Mouse (Mus musculus) lung, embryonic 16.5 days (tissue): ENCODE measurements around the gene Olfr1016. TPM values are rescaled to one million over a fixed set of nuclear protein-coding genes. Genes with fewer than 3 reads are reported as not detected.

Source experiments
- ATAC-seq: fragments of 200-750 bp; cut with Nextera tagmentation; 2 replicates; pipeline ENCODE4 v1.8.0; 2017; ENCODE audit warnings: low read depth, mild to moderate bottlenecking, moderate library complexity
- H3K27ac ChIP-seq: fragments of 300-500 bp; sonication (generic); 2 replicates; pipeline ENCODE4 v1.5.1; 2014; ENCODE audit warnings: mild to moderate bottlenecking, control low read depth, low read length
- H3K27me3 ChIP-seq: fragments of 300-500 bp; sonication (generic); 2 replicates; pipeline ENCODE4 v1.6.1; 2014; ENCODE audit warnings: low read depth, low read length, mixed read lengths; ENCODE audit not compliant: control insufficient read depth, insufficient read depth
- H3K36me3 ChIP-seq: fragments of 300-500 bp; sonication (generic); 2 replicates; pipeline ENCODE4 v1.6.1; 2014; ENCODE audit warnings: low read length; ENCODE audit not compliant: control insufficient read depth, insufficient read depth
- H3K4me1 ChIP-seq: fragments of 300-500 bp; sonication (generic); replicated peaks from 2 replicates; pipeline ENCODE4 v1.6.1; 2014; ENCODE audit warnings: low read length, mixed read lengths; ENCODE audit not compliant: control insufficient read depth, insufficient read depth
- H3K4me2 ChIP-seq: fragments of 300-500 bp; sonication (generic); 2 replicates; pipeline ENCODE4 v1.6.1; 2014; ENCODE audit warnings: low read depth, low read length, control low read depth
- H3K4me3 ChIP-seq: fragments of 300-500 bp; sonication (generic); 2 replicates; pipeline ENCODE4 v1.5.1; 2014; ENCODE audit warnings: mild to moderate bottlenecking, low read length, control low read depth
- H3K9ac ChIP-seq: fragments of 300-500 bp; sonication (generic); 2 replicates; pipeline ENCODE4 v1.6.1; 2014; ENCODE audit warnings: low read length, control low read depth
- H3K9me3 ChIP-seq: fragments of 300-500 bp; sonication (generic); 2 replicates; pipeline ENCODE4 v1.6.1; 2016; ENCODE audit warnings: low read length; ENCODE audit not compliant: control insufficient read depth
- WGBS: fragments of 180-500 bp; shearing (Covaris S2); extraction: QIAGEN DNeasy Blood & Tissue Kit; methylation state at CpG from one replicate; pipeline ENCODE4 v1.1.7; 2014; 5-methylcytosine and 5-hydroxymethylcytosine counted together
- polyA plus RNA-seq: library from polyadenylated mRNA; unstranded; fragments of >200 nt; fragmentation: Nextera tagmentation; extraction: Ambion mirVana; gene quantifications from 2 replicates; pipeline ENCODE4 v1.2.1, GENCODE M21; 2015

The Olfr1016 gene
- polyA plus RNA-seq, 1 experiment from 2014 or later: not detected

DNA sequence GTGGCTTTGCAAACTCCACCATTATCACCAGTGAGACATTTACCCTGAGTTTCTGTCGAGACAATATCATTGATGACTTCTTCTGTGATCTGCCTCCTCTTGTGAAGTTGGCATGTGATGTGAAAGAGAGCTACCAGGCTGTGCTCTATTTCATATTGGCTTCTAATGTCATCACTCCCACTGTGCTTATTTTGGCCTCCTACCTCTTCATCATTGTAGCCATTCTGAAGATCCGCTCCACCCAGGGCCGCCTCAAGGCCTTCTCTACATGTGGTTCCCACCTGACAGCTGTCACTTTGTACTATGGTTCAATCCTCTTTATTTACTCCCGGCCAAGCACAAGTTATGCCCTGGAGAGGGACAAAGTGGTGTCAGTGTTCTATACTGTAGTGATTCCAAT lies 48.5 kb downstream of the Olfr1016 start:
- 76% methylated on average over 4 of the region's 4 CpGs for WGBS

More for the DNA sequence above, 48.5 kb downstream of the Olfr1016 start:
- H3K9ac ChIP-seq: no peak overlapping the region
- H3K4me3 ChIP-seq: no peak overlapping the region
- no peaks in the 10 kb centered on the region for H3K9me3 ChIP-seq
- no peak overlapping the region for H3K27ac ChIP-seq
- no peaks in the 10 kb centered on the region for H3K4me1 ChIP-seq
- H3K27me3 ChIP-seq: no peaks in the 10 kb centered on the region
- ATAC-seq: no peak
- no peaks in the 10 kb centered on the region for H3K36me3 ChIP-seq
- no peak overlapping the region for H3K4me2 ChIP-seq

Other genes with a start within 250 kb of the Olfr1016 start
- gene Olfr996, start 223.3 kb downstream of the Olfr1016 start, polyA plus RNA-seq: not detected in 2 replicates
- gene Olfr998, start 213.6 kb downstream of the Olfr1016 start, polyA plus RNA-seq: not detected in 2 replicates
- gene Olfr1000, start 190.6 kb downstream of the Olfr1016 start, polyA plus RNA-seq: not detected in 2 replicates
- not detected in 2 replicates for gene Olfr1002, start 151.8 kb downstream of the Olfr1016 start, polyA plus RNA-seq
- not detected in 2 replicates for gene Olfr154, start 138.1 kb downstream of the Olfr1016 start, polyA plus RNA-seq
- gene Olfr1006, start 123.8 kb downstream of the Olfr1016 start, polyA plus RNA-seq: not detected in 2 replicates
- not detected in 2 replicates for gene Olfr1008, start 113.1 kb downstream of the Olfr1016 start, polyA plus RNA-seq
- not detected in 2 replicates for gene Olfr1009, start 87.1 kb downstream of the Olfr1016 start, polyA plus RNA-seq
- not detected in 2 replicates for gene Olfr1012, start 39.8 kb downstream of the Olfr1016 start, polyA plus RNA-seq
- gene Olfr1013, start 35.4 kb downstream of the Olfr1016 start, polyA plus RNA-seq: not detected in 2 replicates
- not detected in 2 replicates for gene Olfr1014, start 29.8 kb downstream of the Olfr1016 start, polyA plus RNA-seq
- not detected in 2 replicates for gene Olfr1015, start 20.5 kb downstream of the Olfr1016 start, polyA plus RNA-seq
- gene Olfr1018, start 15.9 kb upstream of the Olfr1016 start, polyA plus RNA-seq: not detected in 2 replicates
- gene Olfr1019, start 42.9 kb upstream of the Olfr1016 start, polyA plus RNA-seq: not detected in 2 replicates
- gene Olfr1020, start 44.5 kb upstream of the Olfr1016 start, polyA plus RNA-seq: not detected in 2 replicates
- not detected in 2 replicates for gene Olfr1022, start 66.0 kb upstream of the Olfr1016 start, polyA plus RNA-seq
- not detected in 2 replicates for gene Olfr1023, start 83.1 kb upstream of the Olfr1016 start, polyA plus RNA-seq
- gene Olfr1024, start 102.5 kb upstream of the Olfr1016 start, polyA plus RNA-seq: not detected in 2 replicates
- gene Olfr1025-ps1, start 112.6 kb upstream of the Olfr1016 start, polyA plus RNA-seq: not detected in 2 replicates
- gene Olfr1026, start 119.0 kb upstream of the Olfr1016 start, polyA plus RNA-seq: not detected in 2 replicates
- gene Olfr1028, start 147.9 kb upstream of the Olfr1016 start, polyA plus RNA-seq: not detected in 2 replicates
- not detected in 2 replicates for gene Olfr1029, start 171.4 kb upstream of the Olfr1016 start, polyA plus RNA-seq
- gene Olfr1030, start 176.7 kb upstream of the Olfr1016 start, polyA plus RNA-seq: not detected in 2 replicates
- not detected in 2 replicates for gene Olfr1031, start 187.8 kb upstream of the Olfr1016 start, polyA plus RNA-seq
- gene Olfr1032, start 203.0 kb upstream of the Olfr1016 start, polyA plus RNA-seq: not detected in 2 replicates
- gene Olfr1033, start 218.1 kb upstream of the Olfr1016 start, polyA plus RNA-seq: 3.9 and 5.5 TPM in 2 replicates
- gene Olfr1034, start 243.3 kb upstream of the Olfr1016 start, polyA plus RNA-seq: 0.10 TPM in 1 of 2 replicates, not detected in the other